Mouse (Mus musculus) stomach, embryonic 14.5 days (tissue): ENCODE data around the gene Nmnat1. TPM values are rescaled to one million over a fixed set of nuclear protein-coding genes. Genes with fewer than 3 reads are reported as not detected.
"Not testable (repeated sequence)": the region's sequence is repeated elsewhere in the genome, so short reads cannot be mapped to it uniquely, and the experiment has no call there.

Source experiments
- ATAC-seq: fragments of 200-750 bp; cut with Nextera tagmentation; 2 replicates; pipeline ENCODE4 v1.8.0; 2017; ENCODE audit warnings: low read depth, moderate TSS enrichment; ENCODE audit not compliant: insufficient number of reproducible peaks, insufficient read depth, low FRiP score
- H3K27ac ChIP-seq: fragments of 300-500 bp; sonication (generic); 2 replicates; pipeline ENCODE4 v1.5.1; 2014; ENCODE audit warnings: mild to moderate bottlenecking, low read length, moderate library complexity, mixed read lengths
- H3K27me3 ChIP-seq: fragments of 300-500 bp; sonication (generic); 2 replicates; pipeline ENCODE4 v1.6.1; 2014; ENCODE audit warnings: low read length, control low read depth, mixed read lengths; ENCODE audit not compliant: control insufficient read depth, insufficient read depth
- H3K36me3 ChIP-seq: fragments of 300-500 bp; sonication (generic); 2 replicates; pipeline ENCODE4 v1.6.1; 2014; ENCODE audit warnings: mild to moderate bottlenecking, control low read depth, low read length, moderate library complexity, mixed read lengths; ENCODE audit not compliant: control insufficient read depth, insufficient read depth
- H3K4me1 ChIP-seq: fragments of 300-500 bp; sonication (generic); 2 replicates; pipeline ENCODE4 v1.6.1; 2014; ENCODE audit warnings: low read length, control low read depth, mixed read lengths; ENCODE audit not compliant: control insufficient read depth, insufficient read depth
- H3K4me2 ChIP-seq: fragments of 300-500 bp; sonication (generic); replicated peaks from 2 replicates; pipeline ENCODE4 v1.6.1; 2014; ENCODE audit warnings: low read depth, low read length, control low read depth
- H3K4me3 ChIP-seq: fragments of 300-500 bp; sonication (generic); 2 replicates; pipeline ENCODE4 v1.5.1; 2014; ENCODE audit warnings: low read depth, low read length, control low read depth
- H3K9ac ChIP-seq: fragments of 300-500 bp; sonication (generic); replicated peaks from 2 replicates; pipeline ENCODE4 v1.6.1; 2014; ENCODE audit warnings: low read depth, mild to moderate bottlenecking, control low read depth, low read length, moderate library complexity, mixed read lengths
- H3K9me3 ChIP-seq: fragments of 300-500 bp; sonication (generic); 2 replicates; pipeline ENCODE4 v1.6.1; 2016; ENCODE audit warnings: low read depth, low read length, control low read depth; ENCODE audit not compliant: control insufficient read depth
- WGBS: fragments of 180-500 bp; shearing (Covaris S2); extraction: QIAGEN DNeasy Blood & Tissue Kit; methylation state at CpG from one replicate; pipeline ENCODE4 v1.1.7; 2014; 5-methylcytosine and 5-hydroxymethylcytosine counted together
- polyA plus RNA-seq: library from polyadenylated mRNA; unstranded; fragments of >200 nt; fragmentation: Nextera tagmentation; extraction: Ambion mirVana; gene quantifications from 2 replicates; pipeline ENCODE4 v1.2.1, GENCODE M21; 2014

The Nmnat1 gene
- polyA plus RNA-seq, 1 experiment from 2014 or later: 15.1 TPM

DNA sequence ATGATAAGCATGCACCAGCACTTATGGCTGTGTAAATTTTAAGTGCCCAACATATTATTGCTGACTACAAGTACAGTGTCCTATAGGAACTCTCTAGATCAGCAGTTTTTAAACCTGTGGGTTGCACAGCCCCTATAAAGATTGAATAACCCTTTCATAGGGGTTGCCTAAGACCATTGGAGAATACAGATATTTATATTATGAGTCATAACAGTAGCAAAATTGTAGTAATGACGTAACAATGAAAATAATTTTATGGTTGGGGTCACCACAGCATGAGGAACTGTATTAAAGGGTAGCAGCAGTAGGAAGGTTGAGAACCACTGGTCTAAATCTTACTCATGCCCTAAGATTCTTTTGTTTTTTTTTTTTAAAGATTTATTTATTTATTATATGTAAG is 25.6 kb downstream of the Nmnat1 start:
- Histone ChIP-seq H3K27me3 (no peaks in the 10 kb centered on the region), H3K9me3 (no peaks in the 10 kb centered on the region), H3K9ac (no peak overlapping the region), H3K27ac (no peak overlapping the region), H3K36me3 (no peaks in the 10 kb centered on the region), H3K4me3 (no peak overlapping the region), H3K4me2 (no peak overlapping the region), H3K4me1 (no peaks in the 10 kb centered on the region)
- ATAC-seq: no peak
- 69% methylated on average over 1 of the region's 1 CpGs for WGBS

DNA sequence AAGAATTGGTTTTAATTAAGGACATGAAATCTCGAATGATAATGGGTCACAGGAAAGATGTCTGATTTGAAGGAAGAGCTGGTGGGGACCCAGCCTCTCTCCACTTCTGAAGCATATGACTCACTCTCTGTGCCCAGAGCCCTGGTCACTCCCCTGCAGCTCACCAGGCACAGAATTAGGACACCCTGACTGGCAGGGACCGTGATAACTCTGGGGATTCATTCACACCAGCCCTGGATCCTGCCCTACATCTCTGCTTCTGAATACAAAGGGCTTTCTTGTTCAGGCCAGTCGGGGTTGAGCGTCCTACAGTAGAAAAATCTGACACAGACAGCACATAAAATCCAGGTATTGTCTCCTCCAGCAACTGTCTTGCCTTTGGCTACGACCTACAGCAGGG is 26.5 kb downstream of the Nmnat1 start:
- ATAC-seq: no peak
- Histone ChIP-seq H3K9ac (no peak overlapping the region), H3K27me3 (no peaks in the 10 kb centered on the region), H3K36me3 (no peaks in the 10 kb centered on the region), H3K4me1 (no peaks in the 10 kb centered on the region), H3K9me3 (no peaks in the 10 kb centered on the region), H3K4me2 (no peak overlapping the region), H3K4me3 (no peak overlapping the region), H3K27ac (no peak overlapping the region)
- WGBS: 63% methylated on average over 5 of the region's 5 CpGs

GRCm38 (mm10) chr4:149457831-149458430 is 27.1 kb downstream of the Nmnat1 start:
- WGBS: 78% methylated on average over 6 of the region's 6 CpGs

GRCm38 (mm10) chr4:149457163-149457562 is 27.8 kb downstream of the Nmnat1 start:
- WGBS: 86% methylated on average over 27 of the region's 27 CpGs

More at GRCm38 (mm10) chr4:149457831-149458430, 27.1 kb downstream of the Nmnat1 start:
- Histone ChIP-seq H3K27ac (no peak overlapping the region), H3K4me3 (no peak overlapping the region), H3K4me2 (no peak overlapping the region), H3K9ac (no peak overlapping the region), H3K27me3 (no peaks in the 10 kb centered on the region), H3K36me3 (no peaks in the 10 kb centered on the region), H3K4me1 (no peaks in the 10 kb centered on the region), H3K9me3 (no peaks in the 10 kb centered on the region)
- no peak for ATAC-seq

DNA sequence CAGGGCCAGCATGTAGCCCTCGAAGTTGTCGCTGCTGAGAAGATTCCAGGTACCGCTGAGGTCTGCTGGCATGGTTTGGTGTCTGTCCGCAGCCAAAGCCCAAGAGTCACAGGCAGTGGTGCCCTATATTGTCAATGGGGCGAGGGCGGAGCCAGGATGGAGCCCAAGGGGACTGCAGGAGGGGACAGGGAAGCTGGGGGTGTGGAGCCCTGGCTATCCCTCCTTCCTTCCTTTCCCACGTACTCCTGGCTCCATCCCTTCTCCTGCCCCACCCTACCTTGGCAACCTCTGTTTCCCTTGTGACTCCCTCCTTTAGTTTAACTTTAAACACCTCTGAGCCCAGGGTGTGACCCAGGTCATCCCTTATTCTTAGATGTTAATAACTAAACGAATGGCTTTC is 30.1 kb downstream of the Nmnat1 start, which contains the start of gene Rbp7:
Gene Rbp7 (minus strand): TSS at position 100 of the 400 bp plus-strand sequence.
- Histone ChIP-seq H3K36me3 (no peaks in the 10 kb centered on the region), H3K9ac (no peak within 1 kb of the TSS), H3K4me1 (no peaks in the 10 kb centered on the region), H3K9me3 (no peaks in the 10 kb centered on the region), H3K4me2 (no peak within 1 kb of the TSS), H3K27me3 (no peaks in the 10 kb centered on the region), H3K4me3 (no peak within 1 kb of the TSS), H3K27ac (no peak within 1 kb of the TSS)
- no peak for ATAC-seq
- WGBS: 49% methylated on average over 8 of the region's 8 CpGs

More at GRCm38 (mm10) chr4:149457163-149457562, 27.8 kb downstream of the Nmnat1 start:
- not testable (repeated sequence) for ATAC-seq, H3K27ac ChIP-seq, H3K9me3 ChIP-seq, H3K36me3 ChIP-seq, H3K9ac ChIP-seq, H3K4me2 ChIP-seq, H3K4me1 ChIP-seq, H3K27me3 ChIP-seq, H3K4me3 ChIP-seq

DNA sequence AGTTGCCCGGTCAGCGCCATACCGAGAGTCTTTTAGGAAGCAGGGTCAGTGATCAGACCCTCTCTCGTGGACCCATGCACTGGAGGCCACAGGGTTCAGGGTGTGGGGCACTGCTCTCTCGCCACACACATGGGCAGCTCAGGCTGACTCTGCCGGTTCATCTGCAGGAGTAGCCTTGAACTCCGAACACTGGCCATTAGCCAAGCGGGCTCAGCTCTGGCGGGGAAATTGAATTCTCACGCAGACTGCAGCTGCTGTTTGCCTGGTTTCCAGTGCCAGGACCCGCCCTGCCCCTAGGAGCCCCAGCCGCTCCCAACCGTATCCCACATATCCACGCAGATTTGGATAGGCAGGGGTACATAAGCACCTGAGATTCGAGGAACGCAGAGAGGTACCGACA is 30.7 kb downstream of the Nmnat1 start:
- H3K27me3 ChIP-seq: no peaks in the 10 kb centered on the region
- no peak overlapping the region for H3K4me2 ChIP-seq
- no peak overlapping the region for H3K9ac ChIP-seq
- H3K27ac ChIP-seq: no peak overlapping the region
- no peaks in the 10 kb centered on the region for H3K36me3 ChIP-seq
- 81% methylated on average over 17 of the region's 17 CpGs for WGBS
- no peaks in the 10 kb centered on the region for H3K9me3 ChIP-seq
- no peak overlapping the region for H3K4me3 ChIP-seq
- no peak for ATAC-seq
- H3K4me1 ChIP-seq: no peaks in the 10 kb centered on the region

GRCm38 (mm10) chr4:149453656-149454055 is 31.3 kb downstream of the Nmnat1 start:
- Histone ChIP-seq H3K9me3 (no peaks in the 10 kb centered on the region), H3K9ac (no peak overlapping the region), H3K4me2 (no peak overlapping the region), H3K4me1 (no peaks in the 10 kb centered on the region), H3K4me3 (no peak overlapping the region), H3K27me3 (no peaks in the 10 kb centered on the region), H3K27ac (no peak overlapping the region), H3K36me3 (no peaks in the 10 kb centered on the region)
- ATAC-seq: no peak
- 86% methylated on average over 4 of the region's 4 CpGs for WGBS

- H3K27me3 ChIP-seq: no peaks in the 10 kb centered on the region
- no peaks in the 10 kb centered on the region for H3K9me3 ChIP-seq
- H3K36me3 ChIP-seq: no peaks in the 10 kb centered on the region
- no peak overlapping the region for H3K9ac ChIP-seq
- WGBS: 84% methylated on average over 3 of the region's 3 CpGs
- no peak overlapping the region for H3K4me3 ChIP-seq
- H3K4me1 ChIP-seq: peaks cover 2% of the 10 kb centered on the region; the same call in 1 of the 2 replicates
- H3K4me2 ChIP-seq: no peak overlapping the region
- no peak for ATAC-seq
- no peak overlapping the region for H3K27ac ChIP-seq
Measured at GRCm38 (mm10) chr4:149450636-149451035, 34.4 kb downstream of the Nmnat1 start.

DNA sequence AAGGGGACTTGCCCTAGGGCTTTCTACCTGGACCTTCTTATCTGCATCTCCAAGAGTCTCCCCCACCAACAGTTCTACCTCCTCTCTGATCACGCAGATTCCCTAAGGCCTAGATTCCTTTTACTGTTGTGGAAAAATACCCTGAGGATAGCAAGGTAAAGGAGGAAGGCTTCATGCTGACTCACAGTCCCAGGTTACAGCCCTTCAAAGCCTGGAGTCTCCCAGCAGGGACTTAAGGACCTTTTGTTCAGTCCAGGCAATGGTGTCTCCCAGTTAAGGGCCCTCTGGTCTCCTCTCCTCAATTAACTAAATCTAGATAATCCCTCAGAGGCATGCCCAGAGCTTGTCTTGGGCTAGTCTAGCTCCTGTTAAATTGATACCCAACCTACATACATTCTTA is 38.7 kb downstream of the Nmnat1 start:
- Histone ChIP-seq H3K9me3 (no peaks in the 10 kb centered on the region), H3K4me2 (peak overlapping the region; percentile 46; the same call in 1 of the 2 replicates), H3K4me1 (peaks cover 4% of the 10 kb centered on the region; the same call in 1 of the 2 replicates), H3K9ac (no peak overlapping the region), H3K27me3 (no peaks in the 10 kb centered on the region), H3K4me3 (no peak overlapping the region), H3K36me3 (no peaks in the 10 kb centered on the region), H3K27ac (peak overlapping the region; percentile 88)
- 63% methylated on average over 1 of the region's 1 CpGs for WGBS
- ATAC-seq: no peak
